Mouse (Mus musculus) neural tube, embryonic 10.5 days (tissue): ENCODE measurements around the gene Anapc13.

Experiments used
- DNase-seq: peaks from one replicate; pipeline ENCODE4 v3.0.0-alpha.2; 2017; ENCODE audit warnings: low spot score; ENCODE audit errors: extremely low spot score

The Anapc13 gene

DNA sequence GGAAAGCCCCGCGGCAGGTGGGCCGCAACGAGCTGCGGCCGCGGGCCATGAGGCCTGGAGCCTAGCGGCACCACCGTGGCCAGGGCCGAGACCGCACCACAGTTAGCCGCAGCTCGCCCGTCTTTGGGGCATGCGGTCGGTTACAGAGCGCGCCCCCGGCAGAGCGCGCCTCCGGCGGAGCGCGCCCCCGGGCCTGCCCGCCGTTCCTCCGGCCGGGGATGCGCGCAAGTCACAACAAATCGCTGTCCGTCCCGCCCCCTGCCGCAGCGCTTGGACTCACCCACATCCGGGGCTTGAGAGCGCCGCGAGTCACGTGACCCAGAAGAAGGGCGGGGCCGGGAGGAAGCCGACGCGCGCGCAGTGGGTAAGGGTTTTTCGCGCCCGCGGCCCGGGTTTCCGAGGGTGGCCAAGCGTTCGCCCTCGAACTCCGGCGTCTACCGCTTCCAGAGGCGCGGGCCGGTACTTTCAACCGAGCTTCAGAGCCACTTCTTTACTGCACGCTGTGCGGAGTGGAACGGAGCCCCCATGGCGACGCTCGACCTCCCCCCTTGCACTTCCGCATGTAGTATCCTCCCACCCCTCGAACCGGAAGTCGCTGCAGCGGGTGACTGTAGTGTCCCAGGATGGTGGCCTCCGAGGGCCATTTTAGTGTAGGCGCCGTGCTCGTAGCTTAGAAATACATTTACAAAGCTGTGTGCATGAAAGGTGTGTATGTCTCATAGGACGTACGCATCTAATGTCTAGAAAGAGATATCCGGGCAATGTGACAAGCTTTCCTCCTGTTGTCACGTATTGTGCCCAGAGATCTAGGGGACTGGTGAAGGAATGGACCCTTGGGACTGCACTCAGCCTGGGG, at the start of gene Anapc13, which contains the start of gene Cep63:
Gene Anapc13, plus strand, starts transcription at position 314 of the 856 bp plus-strand sequence.
Gene Cep63, minus strand, starts transcription at position 552 of the 856 bp plus-strand sequence.
- peak; percentile 100 for DNase-seq

DNA sequence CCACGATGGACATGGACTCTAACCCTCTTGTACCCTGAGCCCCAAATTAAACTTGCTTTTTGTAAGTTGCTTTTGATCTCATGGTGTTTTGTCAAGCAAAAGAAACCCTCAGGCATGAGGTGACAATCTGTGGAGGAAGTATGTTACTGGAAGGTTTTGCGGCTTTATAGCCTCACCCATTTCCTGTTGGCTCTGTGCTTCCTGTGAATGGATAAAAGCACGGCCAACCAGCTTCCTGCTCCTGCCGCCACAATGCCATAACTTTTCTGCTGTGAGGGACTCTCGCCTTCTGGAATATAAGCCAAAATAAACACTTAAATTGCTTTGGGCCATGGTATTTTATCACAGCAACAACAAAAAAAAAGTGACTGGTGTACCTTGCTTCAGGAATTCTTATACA, 48.6 kb upstream of the Anapc13 start:
- no peak for DNase-seq

- no peak for DNase-seq
These were observed 44.1 kb upstream of the Anapc13 start for GRCm38 (mm10) chr9:102581921-102582469.

- no peak for DNase-seq
These were observed 38.7 kb upstream of the Anapc13 start for GRCm38 (mm10) chr9:102587347-102587746.

DNA sequence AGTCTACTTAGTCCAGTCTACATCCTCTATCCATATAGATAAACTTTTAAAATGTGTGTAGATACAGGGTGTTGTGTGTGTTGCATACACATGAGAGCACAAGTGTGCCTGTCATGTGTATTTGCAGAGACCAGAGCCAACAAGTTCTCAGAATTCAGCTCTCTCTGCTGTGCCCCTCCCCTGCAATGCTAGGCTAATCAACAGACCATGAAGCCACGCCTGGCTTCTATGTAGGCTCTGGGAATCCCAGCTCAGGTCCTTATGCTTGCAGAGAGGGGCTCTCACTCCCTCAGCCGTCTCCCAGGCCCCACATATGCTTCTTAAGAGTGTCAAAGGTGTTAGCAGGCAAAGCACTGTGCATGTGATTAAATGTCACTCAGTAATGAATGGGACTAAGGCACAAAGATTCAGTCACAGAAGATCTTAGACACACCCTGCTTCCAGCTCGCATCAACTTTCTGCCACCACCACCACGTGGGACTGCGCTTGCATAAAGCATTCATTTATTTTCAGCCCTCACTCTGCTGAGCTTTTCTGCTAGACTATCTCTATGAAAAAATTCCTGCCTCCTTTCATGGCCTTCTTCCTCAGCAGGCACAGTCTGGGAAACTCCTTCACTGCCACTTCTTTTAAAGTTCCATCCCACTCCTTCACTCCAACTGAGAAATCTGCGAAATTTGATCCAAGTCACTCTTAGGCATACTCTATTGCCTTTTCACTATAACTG, 31.3 kb upstream of the Anapc13 start:
- DNase-seq = no peak

DNA sequence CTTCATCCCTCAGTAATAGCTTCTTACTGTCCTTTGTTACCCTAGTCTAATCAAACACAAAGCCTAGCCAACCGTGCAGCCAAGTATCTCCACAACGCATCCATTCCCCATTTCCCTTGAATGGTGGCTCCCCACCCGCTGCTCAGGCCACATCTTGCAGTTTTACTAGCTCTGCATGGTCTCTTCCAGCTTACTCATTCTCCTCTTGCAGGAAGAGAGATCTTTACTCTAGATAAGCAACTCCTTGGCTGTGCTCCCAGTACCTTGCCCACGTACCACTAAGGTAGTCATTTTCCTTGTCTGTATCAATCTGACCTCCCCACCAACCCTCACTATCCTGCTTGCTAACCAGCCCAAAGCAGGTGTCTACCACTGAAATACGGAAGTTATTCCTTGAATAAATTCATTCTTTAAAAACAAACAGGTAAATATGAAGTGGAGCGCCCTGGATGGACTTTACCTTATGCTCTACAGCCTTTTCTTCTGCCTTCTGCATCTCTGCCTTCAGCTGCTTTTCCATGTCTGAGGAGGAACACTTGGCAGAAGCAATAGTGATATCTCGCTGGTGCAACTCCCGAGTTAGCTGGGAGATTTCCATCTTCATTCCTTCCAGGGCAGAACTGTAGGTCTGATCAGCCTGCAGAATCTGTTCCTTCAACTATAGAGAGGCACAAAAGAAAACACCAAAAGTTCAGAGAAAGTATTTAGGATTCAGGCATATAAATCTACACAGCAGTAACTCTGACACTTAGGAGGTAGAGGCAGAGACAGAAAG, 30.2 kb upstream of the Anapc13 start:
- DNase-seq = no peak

- DNase-seq = no peak
These were observed 24.9 kb upstream of the Anapc13 start for GRCm38 (mm10) chr9:102601187-102601586.

GRCm38 (mm10) chr9:102601666-102602065, 24.4 kb upstream of the Anapc13 start:
- no peak for DNase-seq

- no peak for DNase-seq
These were observed 20.9 kb upstream of the Anapc13 start for GRCm38 (mm10) chr9:102605162-102605561.

GRCm38 (mm10) chr9:102607471-102607870, 18.6 kb upstream of the Anapc13 start:
- DNase-seq = no peak

GRCm38 (mm10) chr9:102609221-102609620, 16.9 kb upstream of the Anapc13 start:
- no peak for DNase-seq

DNA sequence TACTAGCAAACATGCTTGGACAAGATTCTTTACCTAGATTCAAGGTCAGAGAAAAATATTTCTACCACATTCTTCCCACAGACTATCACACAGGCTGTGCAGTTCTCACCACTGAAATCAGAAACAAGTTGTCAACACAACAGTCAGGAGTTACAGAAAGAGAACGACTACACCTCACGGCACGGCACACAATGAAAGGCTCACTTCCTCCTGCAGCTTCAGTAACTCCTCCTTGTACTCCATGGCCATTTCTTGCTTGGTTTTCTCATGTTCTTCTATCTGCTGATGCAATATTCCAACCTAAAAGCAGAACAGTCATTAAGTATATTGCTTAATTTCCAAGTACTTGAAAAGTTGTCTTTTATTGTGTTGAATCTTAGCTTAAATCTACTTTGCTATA, 11.0 kb upstream of the Anapc13 start:
- no peak for DNase-seq

GRCm38 (mm10) chr9:102616267-102616666, 9.8 kb upstream of the Anapc13 start:
- DNase-seq = no peak

- DNase-seq = no peak
These were observed 4.7 kb upstream of the Anapc13 start for GRCm38 (mm10) chr9:102621385-102621784.

- DNase-seq = peak; percentile 36
These were observed 3.8 kb upstream of the Anapc13 start for GRCm38 (mm10) chr9:102622192-102622857.

DNA sequence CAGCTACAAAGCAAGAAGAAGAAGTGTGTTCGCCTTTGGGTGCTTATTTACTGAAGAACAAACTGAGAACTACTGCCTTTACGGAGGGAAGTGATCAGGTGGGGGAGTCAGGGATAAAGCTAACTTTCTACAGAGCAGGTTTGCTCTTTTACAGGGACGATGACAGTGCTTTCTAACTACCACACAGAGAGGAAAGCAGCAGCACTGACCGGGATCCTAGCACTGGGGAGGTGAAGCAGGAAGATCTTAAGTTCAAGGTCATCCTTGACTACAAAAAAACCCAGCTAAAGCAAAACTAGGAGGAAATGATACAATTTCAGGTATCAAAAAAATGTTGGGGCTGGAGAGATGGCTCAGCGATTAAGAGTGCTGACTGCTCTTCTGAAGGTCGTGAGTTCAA, 3.2 kb upstream of the Anapc13 start:
- no peak for DNase-seq

DNA sequence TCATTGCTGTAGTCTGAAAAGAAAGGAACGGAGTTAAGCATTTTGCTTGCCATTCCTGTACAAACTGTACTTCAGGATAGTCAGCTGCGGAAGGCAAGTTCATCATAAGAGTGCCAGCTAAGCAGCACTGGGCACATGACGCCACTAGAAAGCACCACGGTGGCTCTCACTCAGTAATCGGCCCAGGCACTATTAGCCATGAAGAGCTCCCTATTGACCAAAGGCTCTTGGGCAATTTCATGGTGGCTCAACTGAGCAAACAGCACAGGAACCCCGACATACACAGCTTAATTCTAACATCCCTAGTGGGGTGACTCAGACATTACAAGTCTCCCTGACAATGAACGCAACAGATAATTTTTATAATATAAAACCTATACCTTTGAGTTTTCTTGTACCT, 2.5 kb upstream of the Anapc13 start:
- DNase-seq = no peak

DNA sequence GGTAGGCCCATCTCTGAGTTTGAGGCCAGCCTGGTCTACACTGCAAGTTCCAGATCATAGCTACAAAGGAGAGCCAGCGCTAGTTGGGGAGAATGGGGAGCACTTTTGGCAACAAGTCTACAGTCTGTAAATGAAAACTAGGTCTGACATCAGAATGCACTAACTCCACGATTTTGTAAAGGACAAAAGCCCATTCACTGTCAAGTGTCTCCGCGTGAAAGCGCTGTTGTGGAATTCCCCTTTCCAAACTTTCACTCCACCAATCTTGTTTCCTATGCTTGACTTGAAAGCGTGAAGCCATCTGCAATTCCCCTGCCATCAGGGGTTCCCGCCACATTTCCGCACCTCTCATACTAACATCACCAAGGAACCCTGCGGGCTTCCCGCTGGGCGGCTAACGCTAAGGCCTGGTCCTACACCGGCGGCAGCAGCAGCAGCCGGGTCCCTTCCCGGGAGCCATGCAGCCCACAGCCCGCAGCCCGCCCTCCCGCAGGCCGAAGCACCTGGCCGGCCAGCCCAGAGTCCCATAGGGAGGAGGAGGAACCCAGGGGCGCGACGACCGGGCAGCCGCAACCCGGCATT, 604 bp upstream of the Anapc13 start:
- no peak for DNase-seq

DNA sequence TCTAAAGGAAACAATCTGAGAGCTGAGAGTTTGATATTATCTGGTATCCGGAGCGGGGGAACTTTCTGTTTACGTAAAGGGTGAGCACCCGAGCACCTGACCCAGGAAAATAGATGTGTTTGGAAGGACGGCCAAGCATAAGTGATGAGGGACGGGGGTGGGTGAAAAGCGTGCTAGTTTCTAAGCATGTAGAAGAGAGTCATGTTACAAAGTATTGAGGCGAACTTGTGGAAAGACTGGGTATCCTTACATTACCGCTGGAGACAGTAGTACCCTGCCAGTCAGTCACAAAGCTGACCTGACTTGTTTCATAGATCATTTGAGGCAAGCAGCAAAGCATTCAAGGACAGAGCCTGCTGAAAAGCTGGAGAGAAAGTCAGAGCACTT, 736 bp downstream of the Anapc13 start:
- DNase-seq = no peak

DNA sequence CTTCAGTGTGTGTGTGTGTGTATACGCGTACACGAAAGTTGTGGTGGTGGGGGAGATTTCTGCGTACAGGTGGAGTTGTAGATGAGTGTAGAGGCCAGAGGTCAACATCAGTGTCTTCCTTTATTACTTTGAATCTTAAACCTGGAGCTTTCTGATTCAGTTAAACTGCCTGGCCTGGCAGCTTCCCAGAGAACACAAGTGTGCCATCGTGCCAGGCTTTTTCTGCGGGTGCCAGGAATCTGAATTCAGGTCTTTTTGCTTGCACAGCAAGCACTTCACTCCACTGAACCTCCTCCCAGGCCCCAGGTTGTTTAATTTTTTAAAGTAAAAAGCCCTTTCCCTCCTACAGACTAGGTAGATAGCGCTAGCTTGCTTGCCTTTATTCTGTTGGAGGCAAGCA, 1.3 kb downstream of the Anapc13 start:
- no peak for DNase-seq

- DNase-seq = no peak
These were observed 3.0 kb downstream of the Anapc13 start for GRCm38 (mm10) chr9:102629052-102629451.
